ENCODE assay signal across 16 mouse cellular contexts in genomic region chr6:128030475-128030874, GRCm38 (mm10).
DNase-seq lines count a peak whose midpoint lies in the region; ATAC-seq and TF ChIP-seq lines count a peak whose summit lies in the region.
"Had no signal": no experiment of that assay in that cellular context is flagged by ENCODE, and none has a peak within 500 bp of the region (broad histone marks: within the 10 kb centered on the region; RNA-seq: fewer than 3 reads in every experiment).

No protein-coding gene starts in this region.

- no peaks in the 10 kb centered on the region for H3K36me3 ChIP-seq in forebrain, embryonic 16.5 days (ENCODE audit: control insufficient read depth, insufficient read depth)
- no peaks in the 10 kb centered on the region for H3K36me3 ChIP-seq in forebrain, embryonic 10.5 days (replicated peaks)
- no peaks in the 10 kb centered on the region for H3K36me3 ChIP-seq in midbrain, embryonic 10.5 days
- no peaks in the 10 kb centered on the region for H3K36me3 ChIP-seq in midbrain, embryonic 15.5 days (replicated peaks)
- H3K36me3 ChIP-seq in stomach, postnatal 0 days (ENCODE audit: control insufficient read depth, insufficient read depth, low read length), result no peaks in the 10 kb centered on the region
- H3K36me3 ChIP-seq: hindbrain, embryonic 15.5 days; limb, embryonic 15.5 days; liver, embryonic 15.5 days; midbrain, embryonic 13.5 days had no signal

- TF ChIP-seq EP300 in stomach, postnatal 0 days (optimal IDR thresholded peaks at IDR 0.05), result no peak

- no peak overlapping the region for H3K27ac ChIP-seq in forebrain, embryonic 16.5 days (ENCODE audit: low read length)
- no peak overlapping the region for H3K27ac ChIP-seq in forebrain, embryonic 10.5 days
- peak overlapping the region; percentile 18; the same call in 1 of the 2 replicates for H3K27ac ChIP-seq in midbrain, embryonic 10.5 days (replicated peaks)
- no peak overlapping the region for H3K27ac ChIP-seq in midbrain, embryonic 15.5 days
- H3K27ac ChIP-seq in stomach, postnatal 0 days (replicated peaks), result no peak overlapping the region
- H3K27ac ChIP-seq: hindbrain, embryonic 15.5 days; kidney, postnatal 0 days; limb, embryonic 15.5 days; liver, embryonic 15.5 days; midbrain, embryonic 13.5 days had no signal

- H3K9ac ChIP-seq in forebrain, embryonic 16.5 days (replicated peaks; ENCODE audit: low read depth, low read length), result peak overlapping the region; percentile 16
- no peak overlapping the region for H3K9ac ChIP-seq in midbrain, embryonic 15.5 days
- H3K9ac ChIP-seq in stomach, postnatal 0 days (ENCODE audit: low read length), result 0 out of 2 replicates have a peak overlapping the region, but pooled peaks have one; percentile 27
- H3K9ac ChIP-seq: heart, embryonic 12.5 days; hindbrain, embryonic 15.5 days; limb, embryonic 15.5 days; liver, embryonic 15.5 days; midbrain, embryonic 13.5 days had no signal

- WGBS in forebrain, embryonic 16.5 days, result 51% methylated on average over 6 of the region's 6 CpGs
- WGBS in forebrain, embryonic 10.5 days, result 66% methylated on average over 6 of the region's 6 CpGs
- 59% methylated on average over 6 of the region's 6 CpGs for WGBS in midbrain, embryonic 10.5 days
- WGBS in midbrain, embryonic 15.5 days, result 51% methylated on average over 6 of the region's 6 CpGs
- WGBS in stomach, postnatal 0 days, result 75% methylated on average over 6 of the region's 6 CpGs

- no peaks in the 10 kb centered on the region for H3K9me3 ChIP-seq in forebrain, embryonic 16.5 days (ENCODE audit: control insufficient read depth, low read length)
- H3K9me3 ChIP-seq in forebrain, embryonic 10.5 days, result no peaks in the 10 kb centered on the region
- no peaks in the 10 kb centered on the region for H3K9me3 ChIP-seq in midbrain, embryonic 10.5 days (replicated peaks)
- H3K9me3 ChIP-seq in midbrain, embryonic 15.5 days, result no peaks in the 10 kb centered on the region
- no peaks in the 10 kb centered on the region for H3K9me3 ChIP-seq in stomach, postnatal 0 days (ENCODE audit: control insufficient read depth, low read length)
- H3K9me3 ChIP-seq: heart, embryonic 12.5 days; hindbrain, embryonic 15.5 days; limb, embryonic 15.5 days; liver, embryonic 15.5 days; midbrain, embryonic 13.5 days had no signal

- ATAC-seq in forebrain, embryonic 16.5 days, result no peak
- ATAC-seq in midbrain, embryonic 15.5 days (replicated peaks), result no peak
- no peak for ATAC-seq in stomach, postnatal 0 days (ENCODE audit: low FRiP score, low TSS enrichment)
- ATAC-seq in inflammation-experienced regulatory T-cells, adult 6 months, result no peak
- ATAC-seq: lung, postnatal 0 days; midbrain, embryonic 13.5 days had no signal

- no peak for TF ChIP-seq CTCF in stomach, postnatal 0 days (IDR thresholded peaks at IDR 0.05; ENCODE audit: low read depth)

- no peak for DNase-seq in forebrain, embryonic 10.5 days (ENCODE audit: extremely low spot score, low spot score)
- no peak for DNase-seq in midbrain, embryonic 10.5 days (ENCODE audit: low spot score)
- peak; percentile 46 to 58 for DNase-seq in cerebellum, postnatal 25 days
- DNase-seq in stomach, postnatal 0 days (ENCODE audit: low spot score), result no peak
- DNase-seq: adrenal gland, adult 2 months; thymus, postnatal 36 days had no signal

- H3K4me1 ChIP-seq in forebrain, embryonic 16.5 days (replicated peaks; ENCODE audit: control insufficient read depth, insufficient read depth, low read length), result peaks cover 24% of the 10 kb centered on the region
- peaks cover 67% of the 10 kb centered on the region for H3K4me1 ChIP-seq in forebrain, embryonic 10.5 days
- H3K4me1 ChIP-seq in midbrain, embryonic 10.5 days, result peaks cover 85% of the 10 kb centered on the region
- peaks cover 38% of the 10 kb centered on the region for H3K4me1 ChIP-seq in midbrain, embryonic 15.5 days
- H3K4me1 ChIP-seq in stomach, postnatal 0 days (replicated peaks; ENCODE audit: control insufficient read depth, insufficient read depth), result peaks cover 2% of the 10 kb centered on the region; the same call in 1 of the 2 replicates

- H3K4me2 ChIP-seq in forebrain, embryonic 16.5 days (ENCODE audit: low read length), result peak overlapping the region; percentile 20; the same call in 1 of the 2 replicates
- no peak overlapping the region for H3K4me2 ChIP-seq in midbrain, embryonic 15.5 days
- no peak overlapping the region for H3K4me2 ChIP-seq in stomach, postnatal 0 days (replicated peaks; ENCODE audit: low read depth)
- H3K4me2 ChIP-seq: heart, embryonic 12.5 days; hindbrain, embryonic 15.5 days; limb, embryonic 15.5 days; liver, embryonic 15.5 days; midbrain, embryonic 13.5 days had no signal

- peaks cover 8% of the 10 kb centered on the region for H3K27me3 ChIP-seq in forebrain, embryonic 16.5 days (replicated peaks; ENCODE audit: control insufficient read depth, insufficient read depth, low read length)
- H3K27me3 ChIP-seq in forebrain, embryonic 10.5 days (ENCODE audit: poor library complexity, severe bottlenecking), result peaks cover 39% of the 10 kb centered on the region
- peaks cover 17% of the 10 kb centered on the region for H3K27me3 ChIP-seq in midbrain, embryonic 10.5 days (ENCODE audit: low read depth, poor library complexity, severe bottlenecking)
- H3K27me3 ChIP-seq in midbrain, embryonic 15.5 days (replicated peaks), result peaks cover 11% of the 10 kb centered on the region
- no peaks in the 10 kb centered on the region for H3K27me3 ChIP-seq in stomach, postnatal 0 days (ENCODE audit: control insufficient read depth, insufficient read depth, low read length)
- H3K27me3 ChIP-seq: heart, embryonic 12.5 days; limb, embryonic 15.5 days had no signal

- H3K4me3 ChIP-seq in forebrain, embryonic 16.5 days (replicated peaks; ENCODE audit: low read length), result no peak overlapping the region
- no peak overlapping the region for H3K4me3 ChIP-seq in forebrain, embryonic 10.5 days
- H3K4me3 ChIP-seq in midbrain, embryonic 10.5 days, result no peak overlapping the region
- H3K4me3 ChIP-seq in midbrain, embryonic 15.5 days, result no peak overlapping the region
- H3K4me3 ChIP-seq in stomach, postnatal 0 days (ENCODE audit: low read depth, low read length), result no peak overlapping the region
- H3K4me3 ChIP-seq: heart, embryonic 12.5 days; hindbrain, embryonic 15.5 days; limb, embryonic 15.5 days; liver, embryonic 15.5 days; midbrain, embryonic 13.5 days had no signal

Comparison
In these comparisons a context has a peak if more than half of its experiments do, and no peak if none do; other contexts are left out.
1. DNase-seq: peak in cerebellum, postnatal 25 days (2 of 2); none in forebrain, embryonic 10.5 days (single experiment), midbrain, embryonic 10.5 days (single experiment) and stomach, postnatal 0 days (single experiment).